Mouse (Mus musculus): ENCODE data around the gene Parn. TPM values are rescaled to one million over a fixed set of nuclear protein-coding genes. Genes with fewer than 3 reads are reported as not detected.
"Not testable (repeated sequence)": the region's sequence is repeated elsewhere in the genome, so short reads cannot be mapped to it uniquely, and the experiment has no call there.

Parn gene
- 10 to 100 TPM; 34.4 to 37.4 TPM for total RNA-seq (2021)
- long read RNA-seq, experiment 1, transcript Parn-201 (24 exons, 2,906 nt) = major isoform, 19 of 37 reads
- long read RNA-seq, experiment 1, partial matches to known transcripts = 10 of 37 reads
- long read RNA-seq, experiment 1, other reads (novel, unspliced or antisense) = 8 of 37 reads
- long read RNA-seq, experiment 2, transcript Parn-201 (24 exons, 2,906 nt) = major isoform, 15 of 23 reads
- long read RNA-seq, experiment 2, partial matches to known transcripts = 2 of 23 reads
- long read RNA-seq, experiment 2, other reads (novel, unspliced or antisense) = 6 of 23 reads

DNA sequence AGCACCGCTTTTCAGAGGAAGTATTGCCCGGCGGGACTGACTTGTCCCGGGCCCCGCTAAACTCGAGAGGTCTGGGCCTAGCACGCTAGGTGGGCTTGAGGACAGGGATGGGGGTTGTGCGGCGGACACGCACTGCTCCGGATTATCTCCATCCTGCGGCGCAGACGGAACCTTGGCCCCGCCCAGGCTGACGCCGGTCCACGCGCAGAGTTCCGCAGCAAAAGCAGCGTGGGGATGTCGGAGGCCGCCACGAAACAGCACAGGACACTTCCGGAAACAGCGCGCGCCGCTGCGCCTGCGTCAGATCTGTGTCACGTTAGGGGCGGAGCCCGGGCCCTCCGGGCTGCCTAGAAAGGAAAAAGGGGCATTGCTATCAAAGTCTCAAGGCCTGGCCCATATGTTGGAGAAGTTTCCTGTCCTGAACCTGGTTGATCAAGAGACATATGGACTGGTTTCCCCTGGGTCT lies at the start of gene Parn:
TSS of gene Parn (minus strand) at position 293 of the 466 bp plus-strand sequence.
- peak; percentile 96 for DNase-seq

DNA sequence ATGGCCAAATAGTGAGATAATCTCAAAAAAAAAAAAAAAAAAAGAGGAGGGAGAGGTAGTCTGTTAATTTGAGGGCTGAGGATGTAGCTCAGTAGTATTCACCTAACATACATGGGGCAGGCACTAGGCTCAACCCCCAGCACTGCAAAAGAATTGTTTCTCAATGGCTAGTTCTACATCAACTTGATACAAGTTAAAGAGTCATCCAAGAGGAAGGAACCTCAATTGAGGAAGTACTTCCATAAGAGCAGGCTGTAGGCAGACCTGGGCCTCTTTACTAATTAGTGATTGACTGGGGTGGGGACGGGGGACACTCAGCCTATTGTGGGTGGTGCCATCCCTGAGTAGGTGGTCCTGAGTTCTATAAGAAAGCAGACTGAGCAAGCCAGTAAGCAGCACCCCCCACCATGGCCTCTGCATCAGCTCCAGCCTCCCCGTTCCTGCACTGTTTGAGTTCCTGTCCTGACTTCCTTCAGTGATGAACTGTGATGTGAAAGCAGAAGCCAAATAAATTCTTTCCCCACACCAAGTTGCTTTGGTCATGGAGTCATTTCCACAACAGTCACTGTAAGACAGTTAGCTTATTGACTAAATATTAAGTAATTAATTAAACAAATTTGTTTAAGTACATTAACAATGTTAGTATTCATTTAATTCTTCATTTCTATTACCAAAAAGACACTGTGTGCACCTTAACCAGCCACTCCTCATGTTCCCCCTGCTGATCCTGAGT lies 49.0 kb upstream of the Parn start:
- no peak for DNase-seq

DNA sequence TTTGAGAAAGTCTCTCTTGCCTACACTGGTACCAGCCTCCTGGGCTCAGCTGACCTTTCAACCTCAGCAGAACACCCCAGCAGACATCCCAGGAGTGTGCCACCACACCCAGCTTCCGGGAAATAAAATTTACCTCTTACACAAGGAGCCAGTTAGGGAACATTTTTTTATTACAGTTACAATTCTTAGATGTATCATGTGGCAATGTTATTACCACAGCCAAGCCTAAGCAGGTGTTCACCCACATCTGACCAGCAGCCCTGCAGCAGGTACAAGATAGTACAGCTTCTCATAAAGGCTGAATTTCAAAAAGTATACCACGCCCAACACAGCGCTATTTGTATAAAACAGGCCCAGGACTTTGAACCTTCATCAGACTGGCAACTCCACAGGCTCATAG lies 46.9 kb upstream of the Parn start:
- DNase-seq = no peak

DNA sequence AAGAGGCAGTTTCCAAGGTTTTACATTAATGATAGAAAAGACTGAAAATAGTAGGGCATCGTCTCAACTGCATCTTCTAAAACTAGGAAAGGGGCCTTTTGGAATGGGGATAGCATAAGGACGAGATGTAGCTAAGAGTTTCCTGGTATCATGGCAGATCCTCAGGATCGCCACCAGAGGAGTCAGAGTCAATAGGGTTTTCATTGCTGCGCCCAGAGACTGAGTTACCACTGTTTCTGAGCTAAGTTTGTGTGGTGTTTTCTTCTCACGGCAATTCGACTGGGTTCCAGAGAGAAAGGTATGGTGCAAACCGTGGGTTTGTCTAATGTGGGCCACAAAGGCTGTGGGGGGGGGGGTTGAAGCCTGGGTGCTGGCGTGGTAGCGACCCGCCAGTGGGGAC lies 36.7 kb upstream of the Parn start:
- no peak for DNase-seq

DNA sequence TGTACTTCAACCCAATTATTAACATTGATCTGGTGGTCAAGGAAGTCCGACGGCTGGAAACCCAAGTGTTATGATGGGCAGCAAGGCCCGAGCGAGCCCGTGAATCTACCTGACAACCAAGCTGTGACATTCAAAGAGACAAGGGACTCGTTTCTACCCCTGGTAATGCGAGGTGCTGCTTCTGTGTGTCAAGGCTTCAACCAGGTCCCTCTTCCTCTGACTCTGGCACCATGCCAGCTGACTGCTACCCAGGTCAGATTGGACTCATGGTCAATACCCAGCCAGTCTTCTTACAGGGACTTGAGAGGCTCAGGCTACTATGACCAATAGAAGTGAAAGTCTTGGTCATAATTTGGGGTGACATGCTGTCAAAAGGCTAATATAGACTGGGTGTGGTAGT lies 34.2 kb upstream of the Parn start:
- peak; percentile 24 for DNase-seq

DNA sequence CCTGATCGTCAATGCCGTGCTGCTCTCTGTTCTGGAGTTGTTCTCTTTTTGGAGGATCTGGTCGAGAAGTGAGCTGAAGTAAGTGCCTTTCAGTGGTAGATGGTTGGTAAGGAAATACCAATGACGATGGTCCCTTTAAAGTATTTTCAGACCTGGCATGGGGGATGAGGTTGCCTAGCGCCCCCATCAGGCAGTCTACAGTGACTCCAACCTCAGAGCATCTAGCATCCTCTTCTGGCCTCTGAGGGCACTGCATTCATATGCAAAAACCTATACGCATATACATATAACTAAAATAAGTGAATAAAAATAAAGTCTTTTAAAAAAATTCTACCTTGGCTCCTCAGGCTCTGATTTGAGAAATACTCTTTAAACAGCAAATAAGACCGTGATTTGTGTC lies 31.0 kb upstream of the Parn start:
- no peak for DNase-seq

DNA sequence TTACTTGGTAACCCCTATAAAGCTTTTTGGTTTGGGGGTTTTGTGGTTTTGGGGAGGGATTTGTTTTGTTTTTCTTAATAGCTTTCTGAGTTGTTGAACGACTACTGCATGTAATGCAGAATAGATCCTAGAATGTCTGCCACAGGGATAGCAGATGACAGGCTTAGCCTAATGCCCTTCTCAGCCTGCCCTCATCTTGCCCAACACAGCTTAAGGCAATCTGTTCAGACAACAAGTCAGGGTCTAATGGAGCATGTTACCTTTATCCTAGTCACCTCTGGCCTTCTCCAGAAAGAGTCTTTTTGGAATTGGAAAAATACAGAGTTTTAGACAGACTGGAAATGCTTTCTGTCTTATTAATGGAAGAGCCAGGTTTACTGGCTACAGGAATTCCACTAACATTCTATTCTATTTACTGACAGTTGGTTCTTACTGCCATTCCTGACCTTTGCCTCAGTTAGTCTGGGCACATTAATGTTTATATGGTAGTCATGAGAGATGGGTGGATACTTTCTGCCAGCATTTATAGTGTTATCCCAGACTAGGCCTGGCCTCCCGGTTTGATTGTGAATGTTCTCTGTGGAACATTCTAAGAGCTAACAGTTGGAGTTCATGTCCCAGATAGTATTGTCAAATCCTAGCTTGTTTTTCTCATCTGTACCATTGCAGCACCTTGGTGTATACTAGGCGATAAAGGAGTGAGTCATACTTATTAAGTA lies 10.8 kb upstream of the Parn start:
- DNase-seq = no peak

DNA sequence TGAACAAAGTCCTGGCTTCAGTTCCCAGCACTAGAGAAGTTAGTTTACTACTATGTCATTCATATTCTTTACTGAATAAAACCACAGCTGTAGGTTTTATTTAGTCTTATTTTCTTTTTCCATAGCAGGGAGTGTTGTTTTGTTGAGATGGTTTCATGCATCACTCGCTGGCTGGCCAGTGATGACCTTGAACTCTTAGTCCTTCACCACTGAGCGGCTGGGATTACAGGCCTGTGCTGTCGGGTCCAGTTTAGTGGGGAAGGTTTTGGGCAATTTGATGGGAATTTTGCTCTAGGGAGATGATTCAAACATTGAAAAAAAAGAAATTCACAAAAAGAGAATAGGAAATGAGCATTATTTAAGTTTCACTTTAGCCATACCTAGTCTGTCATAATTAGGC lies 6.5 kb upstream of the Parn start:
- DNase-seq = no peak

DNA sequence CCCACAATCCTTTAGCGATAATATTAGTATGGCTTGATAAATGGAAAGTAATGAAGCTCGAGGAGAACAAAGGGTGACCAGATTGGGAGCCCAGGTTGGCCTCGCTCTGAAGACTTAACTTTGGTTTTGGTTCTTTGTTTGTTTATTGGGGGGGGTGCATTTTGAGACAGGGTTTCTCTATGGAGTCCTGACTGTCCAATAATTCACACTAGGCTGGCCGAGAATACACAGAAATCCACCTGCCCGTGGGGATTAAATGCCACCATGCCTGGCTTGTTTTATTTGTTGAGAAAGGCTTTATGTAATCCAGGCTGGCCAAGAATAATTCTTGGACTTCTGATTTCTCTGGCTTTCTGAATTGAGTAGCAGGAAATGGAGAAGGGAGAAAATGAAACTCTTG lies 5.1 kb upstream of the Parn start:
- DNase-seq = no peak

DNA sequence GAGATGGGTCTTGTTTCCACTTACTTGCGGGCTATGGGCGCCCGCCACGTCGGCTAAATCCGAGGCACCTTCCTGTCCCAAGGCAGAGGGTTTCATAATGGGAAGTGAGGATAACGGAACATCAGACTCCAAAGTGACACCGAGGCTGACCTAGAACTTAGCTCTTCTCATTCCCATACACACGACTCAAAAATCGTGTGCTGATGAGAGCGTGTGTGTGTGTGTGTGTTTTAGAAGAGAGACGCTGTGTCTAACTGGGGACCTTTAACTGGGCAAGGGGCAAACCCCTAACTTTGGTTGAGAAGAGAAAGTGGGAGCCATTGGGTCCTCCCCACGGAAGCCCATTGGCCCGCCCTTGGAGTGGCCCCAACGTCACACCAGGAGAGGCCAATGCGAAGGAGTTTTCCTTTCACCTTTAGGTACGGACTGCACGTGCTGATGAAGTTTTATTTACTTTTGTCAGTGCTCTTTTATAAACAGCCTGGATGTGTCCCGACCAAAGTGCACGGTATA lies 4.5 kb upstream of the Parn start:
- DNase-seq = peak; percentile 84

DNA sequence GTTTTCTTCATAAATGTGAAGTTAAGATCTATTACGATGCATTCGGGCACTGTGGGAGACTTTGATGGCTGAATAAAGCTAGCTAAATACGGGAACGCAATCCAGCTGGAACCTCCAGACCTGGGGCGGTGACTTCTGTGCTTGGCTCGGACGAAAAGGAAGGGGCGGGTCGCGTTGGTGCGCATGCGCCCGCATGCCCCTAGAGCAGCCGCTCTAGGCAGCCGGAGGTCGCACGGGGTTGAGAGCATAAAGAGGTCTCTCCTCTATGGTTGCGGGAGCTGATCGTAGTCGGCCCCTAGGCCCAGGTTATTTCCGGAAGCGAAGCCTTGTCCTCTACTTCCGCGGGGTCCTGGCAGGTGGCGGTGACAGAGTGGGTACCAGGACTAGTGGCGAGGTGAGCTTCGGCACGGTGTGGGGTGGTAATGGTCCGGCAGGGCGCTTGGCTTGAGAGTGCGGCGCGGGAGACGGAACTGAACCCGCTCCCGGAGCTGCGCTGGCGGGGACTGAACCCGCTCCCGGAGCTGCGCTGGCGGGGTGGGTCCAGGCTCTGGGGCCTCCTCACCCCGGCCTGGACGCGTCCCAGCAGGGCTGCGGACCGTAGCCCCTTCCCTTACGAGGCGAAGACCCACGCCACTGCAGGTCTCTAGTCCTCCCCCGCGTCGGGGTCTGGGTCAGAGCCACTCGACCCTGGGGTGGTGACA lies 3.9 kb upstream of the Parn start, which contains the start of the genes Bfar and 3110001I22Rik:
TSS of gene Bfar (plus strand) at position 174 of the 701 bp plus-strand sequence.
TSS of gene 3110001I22Rik (plus strand) at position 245 of the 701 bp plus-strand sequence.
- peak; percentile 93 for DNase-seq

DNA sequence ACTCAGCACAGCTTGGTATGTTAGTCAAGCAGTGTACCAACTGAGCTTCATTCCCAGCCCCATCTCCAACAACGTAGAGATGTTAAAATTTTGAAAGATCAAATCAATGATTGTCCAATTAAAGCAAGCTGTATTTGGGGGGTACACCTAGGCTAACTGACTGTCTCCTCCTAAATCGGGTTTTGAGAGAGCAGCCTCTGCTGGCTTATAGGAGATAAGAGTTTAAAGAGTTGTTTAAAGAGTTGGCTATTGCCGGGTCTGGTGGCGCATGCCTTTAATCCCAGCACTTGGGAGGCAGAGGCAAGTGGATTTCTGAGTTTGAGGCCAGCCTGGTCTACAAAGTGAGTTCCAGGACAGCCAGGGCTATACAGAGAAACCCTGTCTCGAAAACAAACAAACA lies 2.9 kb upstream of the Parn start:
- not testable (repeated sequence) for DNase-seq

DNA sequence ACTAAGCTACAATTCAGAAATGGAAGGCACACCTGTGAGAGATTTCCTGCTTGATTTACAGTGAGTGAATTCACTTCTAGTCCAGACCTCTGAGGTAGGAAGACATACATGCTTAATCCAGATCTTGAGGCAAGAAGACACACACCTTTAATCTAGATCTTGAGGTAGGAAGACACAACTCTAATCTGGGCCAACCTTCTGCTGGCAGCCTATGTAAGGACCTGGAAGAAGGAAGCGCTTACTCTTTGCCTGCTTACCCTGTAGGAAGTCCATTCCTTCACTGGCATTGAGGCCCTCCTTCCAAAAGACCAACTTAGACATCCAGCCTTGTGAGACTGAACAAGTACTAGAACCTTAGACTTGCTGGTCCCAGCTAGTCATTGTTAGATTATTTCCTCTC lies 1.3 kb upstream of the Parn start:
- DNase-seq = no peak

DNA sequence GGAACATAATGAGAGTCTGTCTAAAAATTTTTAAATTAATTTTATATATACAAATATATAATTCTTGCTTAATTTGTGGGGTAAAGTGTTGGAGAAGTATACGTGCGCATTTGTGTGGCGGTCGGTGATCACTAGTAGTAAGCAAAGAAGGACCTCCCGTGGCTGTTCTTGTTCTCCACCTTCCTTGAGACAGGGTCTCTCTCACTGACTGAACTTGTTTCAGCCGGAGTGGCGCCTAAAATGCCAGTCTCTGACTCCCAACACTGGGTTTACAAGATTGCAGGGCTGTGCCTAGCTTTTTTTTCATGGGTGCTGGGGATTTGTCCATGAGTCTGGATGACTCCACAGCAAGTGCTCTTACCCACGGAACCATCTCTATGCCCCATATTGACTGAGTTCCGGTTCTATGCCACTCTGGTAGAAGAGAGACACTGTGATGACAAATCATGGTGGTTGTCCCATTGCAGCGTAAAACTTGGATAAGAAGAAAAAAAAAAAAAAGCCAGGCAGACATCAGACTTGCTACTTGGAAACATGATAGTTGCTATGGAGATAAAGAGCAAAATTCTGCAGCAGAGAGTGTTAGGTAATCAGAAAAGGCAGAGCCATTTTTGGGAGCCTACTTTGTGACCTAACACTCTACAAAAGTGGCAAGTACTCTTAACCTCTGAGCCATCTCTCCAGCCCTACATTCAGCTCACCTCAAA lies 585 bp upstream of the Parn start:
- DNase-seq = no peak

DNA sequence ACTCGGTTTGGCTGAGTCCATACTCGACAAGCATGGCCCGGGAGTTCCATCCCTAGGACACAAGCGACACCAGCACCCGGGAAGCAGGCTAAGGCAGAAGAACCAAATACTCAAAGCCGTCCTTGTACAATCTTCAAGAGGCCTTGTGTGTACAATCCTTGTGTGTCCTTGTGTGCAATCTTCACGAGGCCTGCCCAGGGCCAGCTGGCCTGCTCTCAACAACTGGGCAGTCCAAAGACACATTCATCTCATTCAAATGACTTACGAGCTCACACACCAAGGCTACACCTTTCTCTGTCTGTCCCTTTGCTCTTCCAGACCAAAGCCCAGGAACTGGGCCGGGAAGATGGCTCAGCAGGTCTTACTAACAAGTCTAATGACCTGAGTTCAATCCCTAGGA lies 7.2 kb downstream of the Parn start:
- peak; percentile 55 for DNase-seq

DNA sequence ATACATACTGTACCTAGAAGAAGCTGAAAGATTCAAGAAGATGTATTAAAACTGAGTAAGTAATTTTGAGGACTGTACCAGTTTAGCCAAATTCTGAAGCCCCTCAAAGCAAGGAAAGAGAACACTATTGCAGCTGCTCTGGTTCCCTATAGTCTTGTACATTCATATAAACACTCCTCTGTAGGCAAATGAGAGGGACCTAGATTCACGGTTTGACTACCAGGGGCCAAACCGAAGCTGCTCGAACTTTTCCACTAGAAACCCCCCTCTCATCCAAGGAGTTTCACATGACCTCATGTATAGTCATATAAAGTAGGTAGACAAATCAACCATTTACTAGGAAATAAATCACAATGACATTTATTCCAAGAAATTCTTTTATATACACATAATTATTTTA lies 9.1 kb downstream of the Parn start:
- no peak for DNase-seq

DNA sequence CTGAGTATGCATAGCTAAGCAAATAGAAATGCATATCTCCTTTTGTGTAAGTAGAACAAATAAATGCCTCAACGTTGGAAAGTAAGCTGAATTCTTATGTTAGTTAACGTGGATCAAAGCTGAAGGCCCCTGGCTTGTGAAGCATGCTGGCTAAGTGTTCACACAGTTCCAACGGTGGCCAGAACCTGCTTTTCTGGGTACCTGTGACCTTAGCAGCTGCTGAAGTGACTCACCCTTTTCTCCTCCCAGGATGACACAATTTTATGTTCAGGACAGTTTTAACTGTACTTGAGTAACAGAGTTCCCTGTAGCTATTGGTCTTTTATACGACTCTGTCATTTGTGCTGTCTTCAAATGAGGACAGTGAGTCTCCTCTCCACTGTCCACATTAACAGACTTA lies 22.0 kb downstream of the Parn start:
- no peak for DNase-seq

DNA sequence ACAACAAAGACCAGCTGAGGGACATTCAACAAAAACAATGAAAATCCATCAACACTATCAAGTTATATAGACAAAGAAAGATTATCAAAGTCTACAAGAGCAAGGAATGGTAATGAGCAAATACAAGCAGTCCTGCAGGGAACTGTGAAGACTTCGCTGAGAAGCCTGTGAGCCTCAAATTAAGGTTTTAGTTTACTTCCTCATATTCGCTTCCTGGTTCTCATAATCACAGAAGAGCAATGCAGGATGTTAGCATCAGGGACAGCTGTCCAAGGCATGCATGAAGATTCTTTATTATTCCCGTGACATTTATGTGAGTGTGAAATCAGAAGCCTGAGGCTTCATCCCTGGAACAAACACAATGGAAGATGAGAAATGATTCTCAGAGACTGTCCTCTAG lies 23.5 kb downstream of the Parn start:
- no peak for DNase-seq

DNA sequence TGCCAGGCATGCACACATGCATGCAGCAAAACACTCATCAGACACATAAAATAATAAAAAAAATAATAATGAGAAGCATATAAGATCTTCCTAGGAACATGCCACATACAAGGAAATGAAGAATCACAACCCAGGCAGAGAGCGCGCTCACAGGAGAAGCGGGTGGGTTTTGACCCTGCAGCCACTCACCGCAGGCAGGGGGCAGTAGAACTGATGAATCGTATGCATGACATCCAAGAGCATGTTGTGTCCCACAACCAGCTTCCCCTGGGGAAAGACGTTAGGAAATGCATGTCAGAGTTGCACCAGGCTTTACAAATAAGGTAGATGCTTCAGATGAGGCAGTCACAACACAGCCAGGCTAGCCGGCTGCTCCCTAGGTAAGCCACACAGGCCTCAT lies 27.9 kb downstream of the Parn start:
- DNase-seq = peak; percentile 30

DNA sequence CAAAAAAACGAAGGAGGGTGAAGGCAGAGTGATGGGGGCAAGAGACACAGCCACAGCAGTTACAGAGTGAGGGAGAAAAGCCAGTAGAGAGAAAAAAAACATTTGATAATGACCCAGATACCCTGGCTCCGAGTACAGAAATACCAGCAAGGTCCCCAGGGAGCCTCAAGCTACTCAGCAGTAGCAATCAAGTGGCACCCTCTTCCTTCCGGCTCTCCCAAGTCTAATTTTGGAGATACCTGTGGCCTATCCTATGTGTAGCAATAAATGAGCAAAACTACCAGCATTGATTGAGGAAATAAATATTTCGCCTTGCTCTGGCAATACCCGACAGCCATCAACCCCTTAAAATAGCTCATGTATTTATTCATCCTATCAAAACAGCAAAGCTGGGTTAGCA lies 28.5 kb downstream of the Parn start:
- DNase-seq = no peak

DNA sequence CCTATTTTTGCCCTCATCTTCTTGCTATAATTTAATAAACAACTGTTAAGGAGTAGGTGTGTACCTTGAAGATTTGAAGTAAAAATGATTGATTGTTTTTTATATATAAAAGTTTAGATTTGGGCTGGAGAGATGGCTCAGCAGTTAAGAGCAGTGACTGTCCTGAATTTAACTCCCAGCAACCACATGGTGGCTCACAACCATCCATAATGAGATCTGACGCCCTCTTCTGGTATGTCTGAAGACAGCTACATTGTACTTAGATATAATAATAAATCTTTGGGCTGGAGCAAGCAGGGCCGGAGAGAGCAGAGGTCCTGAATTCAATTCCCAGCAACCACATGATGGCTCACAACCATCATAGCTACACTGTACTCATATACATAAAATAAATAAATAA lies 29.8 kb downstream of the Parn start:
- DNase-seq = not testable (repeated sequence)

DNA sequence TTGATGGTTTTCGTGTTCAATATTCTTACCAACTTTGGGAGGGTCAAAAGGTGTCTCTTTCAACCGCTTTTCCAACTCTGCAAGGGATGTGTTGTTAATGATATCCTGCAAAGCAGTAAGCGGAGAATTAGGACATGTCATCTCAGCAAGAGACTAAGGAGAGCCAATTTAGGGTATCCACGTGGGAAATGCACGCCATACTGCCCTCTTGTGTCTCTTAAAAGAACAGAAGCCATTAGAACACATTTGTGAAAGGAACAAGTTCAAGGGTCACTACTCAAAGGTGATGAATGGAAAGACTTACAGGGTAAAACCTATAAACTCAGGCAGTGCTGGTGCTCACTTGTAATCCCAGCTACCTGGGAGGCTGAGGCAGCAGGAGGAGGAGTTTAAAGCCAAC lies 39.6 kb downstream of the Parn start:
- no peak for DNase-seq
